Mouse (Mus musculus): ENCODE results near the gene Cpped1.

GRCm38 (mm10) chr16:11809615-11810014, 99.6 kb downstream of the Cpped1 start:
- TF ChIP-seq POLR2A (IDR thresholded peaks at IDR 0.05; ENCODE audit: low read depth, low read length) (no peak), CTCF (IDR thresholded peaks at IDR 0.05; ENCODE audit: extremely low read depth, insufficient read length, insufficient replicate concordance, low read depth, low read length) (no peak)

Measured in small intestine, adult 2 months (tissue).